Mouse (Mus musculus) liver, postnatal 0 days (tissue): ENCODE data around the gene Swap70. TPM values are rescaled to one million over a fixed set of nuclear protein-coding genes. Genes with fewer than 3 reads are reported as not detected.

Experiments used
- ATAC-seq: fragments of 200-750 bp; cut with Nextera tagmentation; 2 replicates; pipeline ENCODE4 v1.8.0; 2017; ENCODE audit warnings: mild to moderate bottlenecking, moderate library complexity
- DNase-seq: peaks from one replicate; pipeline ENCODE4 v3.0.0-alpha.2; 2016
- H3K27ac ChIP-seq: fragments of 300-500 bp; sonication (generic); 2 replicates; pipeline ENCODE4 v1.5.1; 2014; ENCODE audit warnings: antibody characterized with exemption, moderate library complexity, mild to moderate bottlenecking, low read depth
- H3K27me3 ChIP-seq: fragments of 300-500 bp; sonication (generic); 2 replicates; pipeline ENCODE4 v1.6.1; 2014; ENCODE audit warnings: low read length, control low read depth, mixed read lengths; ENCODE audit not compliant: insufficient read depth
- H3K36me3 ChIP-seq: fragments of 300-500 bp; sonication (generic); replicated peaks from 2 replicates; pipeline ENCODE4 v1.6.1; 2014; ENCODE audit warnings: mild to moderate bottlenecking, control low read depth, low read length, moderate library complexity, mixed read lengths; ENCODE audit not compliant: insufficient read depth
- H3K4me1 ChIP-seq: fragments of 300-500 bp; sonication (generic); 2 replicates; pipeline ENCODE4 v1.6.1; 2014; ENCODE audit warnings: antibody characterized with exemption, mild to moderate bottlenecking, control low read depth; ENCODE audit not compliant: insufficient read depth
- H3K4me2 ChIP-seq: fragments of 300-500 bp; sonication (generic); 2 replicates; pipeline ENCODE4 v1.6.1; 2014; ENCODE audit warnings: low read depth, mild to moderate bottlenecking, low read length, moderate library complexity, mixed read lengths
- H3K4me3 ChIP-seq: fragments of 300-500 bp; sonication (generic); 2 replicates; pipeline ENCODE4 v1.5.1; 2014; ENCODE audit warnings: low read depth, low read length
- H3K9ac ChIP-seq: fragments of 300-500 bp; sonication (generic); replicated peaks from 2 replicates; pipeline ENCODE4 v1.6.1; 2014; ENCODE audit warnings: mild to moderate bottlenecking, moderate library complexity
- H3K9me3 ChIP-seq: fragments of 300-500 bp; sonication (generic); 2 replicates; pipeline ENCODE4 v1.6.1; 2016; ENCODE audit warnings: mild to moderate bottlenecking, control low read depth, low read length, mixed read lengths
- CTCF ChIP-seq: sonication (generic); IDR thresholded peaks from 2 replicates; pipeline ENCODE4 v1.5.1; 2016; ENCODE audit warnings: antibody characterized with exemption, low read depth
- EP300 ChIP-seq: IDR thresholded peaks from 2 replicates; pipeline ENCODE4 v1.6.1; 2016; ENCODE audit warnings: antibody characterized with exemption, low read depth, mild to moderate bottlenecking
- WGBS: fragments of 180-500 bp; shearing (Covaris S2); extraction: QIAGEN DNeasy Blood & Tissue Kit; methylation state at CpG from one replicate; pipeline ENCODE4 v1.1.7; 2014; ENCODE audit not compliant: insufficient replicate concordance; 5-methylcytosine and 5-hydroxymethylcytosine counted together
- polyA plus RNA-seq: library from polyadenylated mRNA; unstranded; fragments of >200 nt; fragmentation: Nextera tagmentation; extraction: Ambion mirVana; gene quantifications from 2 replicates; pipeline ENCODE4 v1.2.1, GENCODE M21; 2015

Swap70 gene
- polyA plus RNA-seq, 1 experiment from 2014 or later = 7.2 TPM

DNA sequence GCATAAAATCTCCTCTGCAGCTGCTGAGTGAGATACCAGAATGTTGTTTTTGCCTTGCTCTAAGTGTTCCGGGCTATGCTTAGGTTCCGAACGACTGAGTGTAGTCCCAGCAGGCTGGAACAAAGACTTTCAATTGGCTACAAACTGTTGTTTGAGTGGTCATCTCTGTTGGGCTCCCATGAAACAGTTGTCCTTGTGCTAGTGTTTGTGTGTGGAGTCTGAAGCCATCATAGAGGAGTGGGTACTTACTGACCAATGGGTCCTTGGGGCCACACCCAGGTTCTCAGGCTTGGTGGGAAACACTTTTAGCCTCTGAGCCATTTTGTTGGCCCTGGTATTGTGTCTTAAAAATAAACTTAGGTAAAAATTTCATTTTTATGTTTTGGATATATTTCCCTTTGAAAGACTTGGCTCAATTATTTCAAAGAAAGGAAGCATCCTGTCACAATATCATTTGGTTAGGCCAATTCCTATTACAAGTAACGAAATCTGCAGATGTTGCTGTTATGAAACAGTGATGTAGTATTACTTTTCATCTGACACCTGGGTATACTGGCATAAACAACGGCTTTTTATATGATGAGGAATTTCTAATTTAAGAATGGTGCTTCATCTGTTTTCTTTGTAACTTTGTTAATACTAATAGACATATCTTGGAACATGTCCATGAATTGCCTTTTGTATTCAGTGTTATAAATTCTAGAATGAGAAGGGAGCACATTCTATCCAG is 104.0 kb downstream of the Swap70 start:
- Histone ChIP-seq H3K27me3 (no peaks in the 10 kb centered on the region), H3K36me3 (peaks cover 27% of the 10 kb centered on the region), H3K4me3 (no peak overlapping the region), H3K9ac (no peak overlapping the region), H3K4me2 (no peak overlapping the region), H3K4me1 (no peaks in the 10 kb centered on the region), H3K9me3 (no peaks in the 10 kb centered on the region), H3K27ac (no peak overlapping the region)
- no peak for DNase-seq
- no peak for ATAC-seq
- no peak for TF ChIP-seq EP300
- no peak for TF ChIP-seq CTCF
- WGBS = 83% methylated on average over 5 of the region's 5 CpGs

Other genes starting within 250 kb of the Swap70 start
- gene Tmem41b, start 234.8 kb upstream of the Swap70 start, polyA plus RNA-seq = 26.9 and 27.7 TPM in 2 replicates
- gene Ipo7, start 203.4 kb upstream of the Swap70 start, polyA plus RNA-seq = 10.7 and 11.9 TPM in 2 replicates
- gene Zfp143, start 160.5 kb upstream of the Swap70 start, polyA plus RNA-seq = 4.1 and 5.2 TPM in 2 replicates
- 4.5 and 5.3 TPM in 2 replicates for gene Wee1, start 99.7 kb upstream of the Swap70 start, polyA plus RNA-seq